Mouse (Mus musculus): ENCODE measurements around the gene Katnbl1.
"Not testable (repeated sequence)": the region's sequence is repeated elsewhere in the genome, so short reads cannot be mapped to it uniquely, and the experiment has no call there.

Gene Katnbl1

GRCm38 (mm10) chr2:112393958-112394357, 14.9 kb downstream of the Katnbl1 start:
- no peak for DNase-seq

GRCm38 (mm10) chr2:112396649-112397048, 17.6 kb downstream of the Katnbl1 start:
- no peak for DNase-seq

GRCm38 (mm10) chr2:112407030-112407429, 28.0 kb downstream of the Katnbl1 start:
- DNase-seq: no peak

- no peak for DNase-seq
Measured at GRCm38 (mm10) chr2:112425308-112425707, 46.3 kb downstream of the Katnbl1 start.

GRCm38 (mm10) chr2:112428534-112428933, 49.5 kb downstream of the Katnbl1 start:
- DNase-seq: not testable (repeated sequence)

GRCm38 (mm10) chr2:112429665-112430064, 50.7 kb downstream of the Katnbl1 start:
- no peak for DNase-seq

- DNase-seq: no peak
Measured at GRCm38 (mm10) chr2:112430403-112430802, 51.4 kb downstream of the Katnbl1 start.

- DNase-seq: no peak
Measured at GRCm38 (mm10) chr2:112432523-112432922, 53.5 kb downstream of the Katnbl1 start.

- no peak for DNase-seq
Measured at GRCm38 (mm10) chr2:112433359-112433758, 54.3 kb downstream of the Katnbl1 start.

- DNase-seq: no peak
Measured at GRCm38 (mm10) chr2:112436292-112436691, 57.3 kb downstream of the Katnbl1 start.

GRCm38 (mm10) chr2:112437589-112437988, 58.6 kb downstream of the Katnbl1 start:
- no peak for DNase-seq

GRCm38 (mm10) chr2:112443491-112443890, 64.5 kb downstream of the Katnbl1 start:
- no peak for DNase-seq

GRCm38 (mm10) chr2:112445511-112445910, 66.5 kb downstream of the Katnbl1 start:
- no peak for DNase-seq

- DNase-seq: not testable (repeated sequence)
Measured at GRCm38 (mm10) chr2:112448046-112448445, 69.0 kb downstream of the Katnbl1 start.

GRCm38 (mm10) chr2:112448510-112449059, 69.6 kb downstream of the Katnbl1 start:
- DNase-seq: no peak

GRCm38 (mm10) chr2:112449597-112450296, 70.7 kb downstream of the Katnbl1 start:
- peak; percentile 19 for DNase-seq

- DNase-seq: not testable (repeated sequence)
Measured at GRCm38 (mm10) chr2:112452513-112452912, 73.5 kb downstream of the Katnbl1 start.

GRCm38 (mm10) chr2:112454125-112454861, 75.3 kb downstream of the Katnbl1 start:
- DNase-seq: no peak

GRCm38 (mm10) chr2:112454862-112455564, 76.0 kb downstream of the Katnbl1 start, which contains the start of gene Emc7:
TSS of gene Emc7 (plus strand) at chr2:112454997.
- DNase-seq: peak; percentile 96

GRCm38 (mm10) chr2:112460557-112460956, 81.5 kb downstream of the Katnbl1 start:
- no peak for DNase-seq
